Mouse (Mus musculus): ENCODE measurements around the gene Tmem267. TPM values are rescaled to one million over a fixed set of nuclear protein-coding genes. Genes with fewer than 3 reads are reported as not detected.

Gene Tmem267
- polyA plus RNA-seq, 1 experiment from 2014 or later: 7.0 TPM

DNA sequence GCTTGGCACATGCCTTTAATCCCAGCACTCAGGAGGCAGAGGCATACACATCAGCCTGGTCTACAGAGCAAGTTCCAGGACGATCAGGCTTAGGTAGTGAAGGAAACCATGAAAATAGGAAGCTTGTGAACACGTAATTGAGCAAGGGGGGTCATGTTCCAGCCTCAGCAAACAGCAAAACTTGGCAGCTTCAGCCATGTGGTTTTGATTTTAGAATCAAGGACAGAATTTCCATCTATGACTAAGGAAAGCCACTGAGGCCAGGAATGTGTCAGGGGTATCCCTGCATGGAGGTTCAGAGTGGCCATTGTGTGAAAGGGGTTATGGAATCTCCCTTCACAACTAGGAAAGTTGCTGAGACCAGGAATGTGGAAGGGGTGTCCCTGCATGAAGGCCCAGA is 147.7 kb downstream of the Tmem267 start:
- no peak for ATAC-seq (ENCODE audit: low FRiP score)
- Histone ChIP-seq H3K9ac (no peak overlapping the region), H3K9me3 (ENCODE audit: control insufficient read depth, low read length) (no peaks in the 10 kb centered on the region), H3K27me3 (ENCODE audit: control insufficient read depth, insufficient read depth, low read length) (no peaks in the 10 kb centered on the region), H3K4me2 (replicated peaks) (no peak overlapping the region), H3K4me1 (replicated peaks; ENCODE audit: control insufficient read depth, insufficient read depth, low read length) (no peaks in the 10 kb centered on the region), H3K27ac (no peak overlapping the region), H3K4me3 (replicated peaks; ENCODE audit: low read length) (no peak overlapping the region), H3K36me3 (replicated peaks; ENCODE audit: control insufficient read depth, insufficient read depth) (no peaks in the 10 kb centered on the region)
- no peak for DNase-seq (ENCODE audit: low spot score)
- WGBS: 76% methylated on average over 2 of the region's 2 CpGs

DNA sequence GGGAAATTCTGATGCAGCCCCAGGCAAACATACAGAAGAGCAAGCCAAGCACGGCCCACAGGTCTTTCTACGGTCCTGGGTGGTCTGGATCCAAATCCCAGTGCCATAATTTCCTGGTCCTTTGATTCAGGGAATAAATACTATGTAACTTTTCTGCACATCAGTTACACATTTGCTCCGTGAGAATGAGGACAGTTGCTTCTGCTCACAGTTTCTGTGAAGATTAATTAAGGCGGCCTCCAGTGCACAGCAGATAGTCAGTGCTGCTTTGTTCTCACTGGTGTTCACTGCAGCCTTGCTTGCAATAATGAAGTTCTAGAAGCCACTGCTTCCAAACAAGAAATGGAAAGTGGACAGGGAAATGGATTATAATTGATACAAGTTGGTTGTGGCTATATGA is 150.0 kb downstream of the Tmem267 start:
- Histone ChIP-seq H3K9me3 (ENCODE audit: control insufficient read depth, low read length) (no peaks in the 10 kb centered on the region), H3K9ac (no peak overlapping the region), H3K4me3 (replicated peaks; ENCODE audit: low read length) (no peak overlapping the region), H3K4me2 (replicated peaks) (no peak overlapping the region), H3K36me3 (replicated peaks; ENCODE audit: control insufficient read depth, insufficient read depth) (no peaks in the 10 kb centered on the region), H3K4me1 (replicated peaks; ENCODE audit: control insufficient read depth, insufficient read depth, low read length) (no peaks in the 10 kb centered on the region), H3K27me3 (ENCODE audit: control insufficient read depth, insufficient read depth, low read length) (no peaks in the 10 kb centered on the region), H3K27ac (no peak overlapping the region)
- no peak for DNase-seq (ENCODE audit: low spot score)
- 83% methylated on average over 4 of the region's 4 CpGs for WGBS
- ATAC-seq (ENCODE audit: low FRiP score): no peak

- DNase-seq (ENCODE audit: low spot score): no peak
- H3K4me2 ChIP-seq (replicated peaks): no peak overlapping the region
- H3K4me1 ChIP-seq (replicated peaks; ENCODE audit: control insufficient read depth, insufficient read depth, low read length): no peaks in the 10 kb centered on the region
- H3K9me3 ChIP-seq (ENCODE audit: control insufficient read depth, low read length): no peaks in the 10 kb centered on the region
- no peak overlapping the region for H3K9ac ChIP-seq
- no peak overlapping the region for H3K4me3 ChIP-seq (replicated peaks; ENCODE audit: low read length)
- H3K27me3 ChIP-seq (ENCODE audit: control insufficient read depth, insufficient read depth, low read length): no peaks in the 10 kb centered on the region
- H3K27ac ChIP-seq: no peak overlapping the region
- ATAC-seq (ENCODE audit: low FRiP score): no peak
- H3K36me3 ChIP-seq (replicated peaks; ENCODE audit: control insufficient read depth, insufficient read depth): no peaks in the 10 kb centered on the region
- WGBS: 90% methylated on average over 5 of the region's 5 CpGs
Measured at GRCm38 (mm10) chr13:119638449-119638848, 150.6 kb downstream of the Tmem267 start.

DNA sequence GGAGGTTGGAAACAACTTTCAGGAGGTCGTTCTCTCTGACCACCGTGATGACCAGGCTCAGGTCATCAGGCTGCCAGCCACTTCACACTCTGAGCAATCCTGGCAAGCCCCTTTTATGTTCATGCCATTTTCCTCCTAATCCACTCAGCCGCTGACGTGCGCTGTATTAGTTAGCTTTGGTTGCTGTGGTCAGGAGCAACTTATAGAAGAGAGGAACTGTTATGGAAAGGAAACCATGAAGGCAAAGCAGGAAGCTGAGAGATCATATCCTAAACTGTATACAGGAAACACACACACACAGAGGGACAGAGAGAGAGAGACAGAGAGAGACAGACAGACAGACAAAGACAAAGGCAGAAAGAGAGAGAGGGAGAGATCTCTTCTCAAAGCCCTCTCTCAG is 151.5 kb downstream of the Tmem267 start:
- DNase-seq (ENCODE audit: low spot score) (no peak), ATAC-seq (ENCODE audit: low FRiP score) (no peak)
- Histone ChIP-seq H3K27ac (no peak overlapping the region), H3K9me3 (ENCODE audit: control insufficient read depth, low read length) (no peaks in the 10 kb centered on the region), H3K36me3 (replicated peaks; ENCODE audit: control insufficient read depth, insufficient read depth) (no peaks in the 10 kb centered on the region), H3K4me2 (replicated peaks) (no peak overlapping the region), H3K4me3 (replicated peaks; ENCODE audit: low read length) (no peak overlapping the region), H3K27me3 (ENCODE audit: control insufficient read depth, insufficient read depth, low read length) (no peaks in the 10 kb centered on the region), H3K9ac (no peak overlapping the region), H3K4me1 (replicated peaks; ENCODE audit: control insufficient read depth, insufficient read depth, low read length) (no peaks in the 10 kb centered on the region)
- WGBS: 88% methylated on average over 5 of the region's 5 CpGs

DNA sequence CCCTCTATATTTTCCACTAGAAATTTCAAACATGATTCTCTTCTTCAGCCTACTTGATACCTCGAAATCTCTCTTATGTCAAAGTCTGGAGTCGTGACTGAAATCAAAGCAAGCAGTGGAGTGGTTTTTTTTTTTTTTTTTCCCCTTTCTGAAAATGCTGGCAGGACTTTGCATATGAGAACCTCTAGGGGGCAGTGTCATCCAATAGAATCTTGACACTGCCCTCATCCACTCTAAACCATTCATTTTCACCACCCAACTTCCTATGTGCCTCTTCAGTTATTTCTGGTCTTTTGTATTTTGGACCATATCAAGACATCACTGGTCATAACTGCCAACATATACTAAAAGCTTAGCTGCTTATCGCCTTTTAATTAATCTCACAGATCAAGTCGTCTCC is 152.7 kb downstream of the Tmem267 start:
- H3K4me2 ChIP-seq (replicated peaks): no peak overlapping the region
- H3K4me1 ChIP-seq (replicated peaks; ENCODE audit: control insufficient read depth, insufficient read depth, low read length): no peaks in the 10 kb centered on the region
- H3K9me3 ChIP-seq (ENCODE audit: control insufficient read depth, low read length): no peaks in the 10 kb centered on the region
- no peak for ATAC-seq (ENCODE audit: low FRiP score)
- H3K9ac ChIP-seq: no peak overlapping the region
- no peak overlapping the region for H3K4me3 ChIP-seq (replicated peaks; ENCODE audit: low read length)
- no peak overlapping the region for H3K27ac ChIP-seq
- no peaks in the 10 kb centered on the region for H3K36me3 ChIP-seq (replicated peaks; ENCODE audit: control insufficient read depth, insufficient read depth)
- DNase-seq (ENCODE audit: low spot score): peak; percentile 70
- no peaks in the 10 kb centered on the region for H3K27me3 ChIP-seq (ENCODE audit: control insufficient read depth, insufficient read depth, low read length)
- WGBS: 39% methylated on average over 4 of the region's 4 CpGs

DNA sequence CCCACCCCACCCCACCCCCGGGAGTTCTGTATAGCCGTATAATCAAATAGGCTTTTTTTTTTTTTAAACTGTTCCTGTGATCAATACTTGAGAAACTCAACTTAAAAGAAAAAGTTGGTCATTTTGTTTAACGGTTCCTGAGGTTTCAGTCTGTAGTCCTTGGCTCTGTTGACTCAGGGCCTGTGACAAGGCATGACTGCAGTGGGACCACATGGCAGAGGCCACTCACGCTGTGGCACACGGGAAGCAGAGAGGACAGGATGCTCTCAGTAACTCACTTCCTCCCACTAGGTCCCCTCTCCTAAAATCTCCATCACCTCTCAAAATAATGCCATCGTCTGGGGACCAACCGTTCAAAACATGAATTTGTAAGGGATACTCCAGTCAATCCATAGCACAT is 153.3 kb downstream of the Tmem267 start:
- ATAC-seq (ENCODE audit: low FRiP score): no peak
- Histone ChIP-seq H3K4me3 (replicated peaks; ENCODE audit: low read length) (no peak overlapping the region), H3K9me3 (ENCODE audit: control insufficient read depth, low read length) (no peaks in the 10 kb centered on the region), H3K4me1 (replicated peaks; ENCODE audit: control insufficient read depth, insufficient read depth, low read length) (no peaks in the 10 kb centered on the region), H3K36me3 (replicated peaks; ENCODE audit: control insufficient read depth, insufficient read depth) (no peaks in the 10 kb centered on the region), H3K4me2 (replicated peaks) (no peak overlapping the region), H3K27me3 (ENCODE audit: control insufficient read depth, insufficient read depth, low read length) (no peaks in the 10 kb centered on the region), H3K27ac (no peak overlapping the region), H3K9ac (no peak overlapping the region)
- DNase-seq (ENCODE audit: low spot score): no peak
- 82% methylated on average over 7 of the region's 7 CpGs for WGBS

GRCm38 (mm10) chr13:119644769-119645168 is 156.9 kb downstream of the Tmem267 start:
- H3K4me1 ChIP-seq (replicated peaks; ENCODE audit: control insufficient read depth, insufficient read depth, low read length): no peaks in the 10 kb centered on the region; the same call in 1 of the 2 replicates
- WGBS: 60% methylated on average over 5 of the region's 5 CpGs
- ATAC-seq (ENCODE audit: low FRiP score): no peak

DNA sequence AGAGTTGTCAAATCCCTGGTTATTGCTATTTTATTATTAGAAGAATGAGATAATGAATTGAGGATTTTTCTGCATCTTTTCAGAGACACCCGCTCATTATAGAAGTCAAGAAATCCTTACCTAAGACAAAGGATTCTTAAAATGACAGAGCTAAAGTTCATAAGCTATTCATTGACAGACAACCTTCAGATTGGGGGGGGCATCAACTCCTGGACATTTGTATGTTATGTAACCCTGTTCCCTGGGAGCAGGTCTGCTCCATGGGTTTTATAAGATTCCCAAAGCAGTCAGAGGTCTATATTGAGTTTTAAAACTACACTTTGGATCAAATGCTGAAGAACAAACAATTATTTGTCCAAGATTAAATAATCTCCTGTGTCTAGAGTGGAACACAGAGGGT is 158.7 kb downstream of the Tmem267 start:
- 100% methylated on average over 1 of the region's 1 CpGs for WGBS
- DNase-seq (ENCODE audit: low spot score): no peak
- H3K4me2 ChIP-seq (replicated peaks): no peak overlapping the region
- H3K9ac ChIP-seq: no peak overlapping the region
- H3K4me3 ChIP-seq (replicated peaks; ENCODE audit: low read length): no peak overlapping the region
- no peaks in the 10 kb centered on the region for H3K36me3 ChIP-seq (replicated peaks; ENCODE audit: control insufficient read depth, insufficient read depth)
- H3K9me3 ChIP-seq (ENCODE audit: control insufficient read depth, low read length): no peaks in the 10 kb centered on the region
- no peak for ATAC-seq (ENCODE audit: low FRiP score)
- H3K27me3 ChIP-seq (ENCODE audit: control insufficient read depth, insufficient read depth, low read length): no peaks in the 10 kb centered on the region
- H3K4me1 ChIP-seq (replicated peaks; ENCODE audit: control insufficient read depth, insufficient read depth, low read length): no peaks in the 10 kb centered on the region; the same call in 1 of the 2 replicates
- no peak overlapping the region for H3K27ac ChIP-seq

More at GRCm38 (mm10) chr13:119644769-119645168, 156.9 kb downstream of the Tmem267 start:
- Histone ChIP-seq H3K27ac (no peak overlapping the region), H3K9ac (no peak overlapping the region), H3K4me2 (replicated peaks) (no peak overlapping the region), H3K27me3 (ENCODE audit: control insufficient read depth, insufficient read depth, low read length) (no peaks in the 10 kb centered on the region), H3K36me3 (replicated peaks; ENCODE audit: control insufficient read depth, insufficient read depth) (no peaks in the 10 kb centered on the region), H3K4me3 (replicated peaks; ENCODE audit: low read length) (no peak overlapping the region), H3K9me3 (ENCODE audit: control insufficient read depth, low read length) (no peaks in the 10 kb centered on the region)
- DNase-seq (ENCODE audit: low spot score): no peak

DNA sequence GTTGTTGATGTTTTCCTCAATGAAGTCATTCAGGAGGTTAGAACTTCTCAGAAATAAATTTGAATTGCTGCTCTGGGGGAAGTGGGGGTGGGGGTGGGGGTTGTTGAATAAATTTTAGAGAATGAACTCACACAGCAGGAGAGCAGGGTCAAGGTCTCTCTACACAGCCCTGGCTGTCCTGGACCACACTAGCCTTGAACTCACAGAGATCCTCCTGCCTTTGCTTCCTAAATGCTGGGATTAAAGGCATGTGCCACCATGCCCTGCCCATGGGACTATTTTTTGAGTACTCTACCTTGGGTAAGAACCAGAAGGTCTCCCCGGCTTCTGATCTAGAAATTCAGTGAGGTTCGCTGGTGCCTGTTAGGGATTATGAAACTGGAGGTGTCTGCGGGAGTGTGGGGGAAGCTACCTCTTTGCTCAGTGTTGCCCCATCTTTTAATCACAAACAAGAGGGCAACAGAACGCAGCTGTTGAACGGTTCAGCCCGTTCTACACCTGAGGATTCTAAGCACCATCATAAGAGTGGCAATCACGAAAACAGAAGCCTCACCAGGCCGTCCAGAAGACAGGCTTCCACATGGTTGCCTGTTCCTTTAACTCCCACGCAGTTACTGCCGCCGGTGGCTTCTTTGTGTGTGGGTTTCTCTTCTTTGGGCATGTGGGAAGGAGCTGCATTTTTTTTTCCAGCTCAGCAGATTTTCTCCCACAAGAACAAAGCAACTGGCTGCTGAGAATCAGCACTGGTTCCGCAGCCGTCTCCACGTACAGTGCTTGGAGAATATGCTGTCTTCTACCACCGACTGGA is 161.3 kb downstream of the Tmem267 start:
- H3K4me2 ChIP-seq (replicated peaks): peak overlapping the region; percentile 34
- peak overlapping the region; percentile 79 for H3K27ac ChIP-seq
- no peaks in the 10 kb centered on the region; the same call in 1 of the 2 replicates for H3K4me1 ChIP-seq (replicated peaks; ENCODE audit: control insufficient read depth, insufficient read depth, low read length)
- WGBS: 49% methylated on average over 15 of the region's 15 CpGs
- no peaks in the 10 kb centered on the region for H3K27me3 ChIP-seq (ENCODE audit: control insufficient read depth, insufficient read depth, low read length)
- ATAC-seq (ENCODE audit: low FRiP score) (peak; percentile 69; the same call in 1 of the 2 replicates), DNase-seq (ENCODE audit: low spot score) (no peak)
- no peaks in the 10 kb centered on the region for H3K36me3 ChIP-seq (replicated peaks; ENCODE audit: control insufficient read depth, insufficient read depth)
- peak overlapping the region; percentile 48 for H3K9ac ChIP-seq
- H3K9me3 ChIP-seq (ENCODE audit: control insufficient read depth, low read length): no peaks in the 10 kb centered on the region
- no peak overlapping the region for H3K4me3 ChIP-seq (replicated peaks; ENCODE audit: low read length)
